In genomic region chr2:76047740-76048139, GRCm38 (mm10) we compare ENCODE assay signal across 20 mouse cellular contexts.
DNase-seq lines count a peak whose midpoint lies in the region; ATAC-seq lines count a peak whose summit lies in the region.
"Had no signal": no experiment of that assay in that cellular context is flagged by ENCODE, and none has a peak within 500 bp of the region (broad histone marks: within the 10 kb centered on the region; RNA-seq: fewer than 3 reads in every experiment).

No protein-coding gene starts in this region.

- peak; percentile 50; the same call in 1 of the 2 replicates for ATAC-seq in forebrain, embryonic 14.5 days
- no peak for ATAC-seq in forebrain, embryonic 11.5 days (replicated peaks; ENCODE audit: low FRiP score)
- ATAC-seq: CD4-positive, CD25-positive, alpha-beta regulatory T cell, adult 4 months had no signal

- DNase-seq in cerebellum, postnatal 10 days, result peak; percentile 54 to 64
- no peak for DNase-seq in cerebellum, adult 8-10 months
- DNase-seq in forebrain, embryonic 14.5 days (ENCODE audit: low spot score), result peak; percentile 68
- no peak for DNase-seq in forebrain, embryonic 11.5 days (ENCODE audit: low spot score)
- peak; percentile 18 for DNase-seq in gastrocnemius, postnatal 10 days
- no peak for DNase-seq in gastrocnemius, adult 18-20 months (ENCODE audit: low spot score)
- DNase-seq in Muller cell, postnatal 12 days (ENCODE audit: inconsistent ontology term), result peak; percentile 47
- DNase-seq in kidney, postnatal 4 days, result no peak
- DNase-seq: adrenal gland, postnatal 10 days; B cell, adult 2 months; cerebellum, adult 18-20 months; heart, adult 11 months; heart, postnatal 36 days; kidney, adult 11 months; kidney, adult 9 months had no signal

- H3K4me2 ChIP-seq in forebrain, embryonic 14.5 days (ENCODE audit: low read length), result no peak overlapping the region
- H3K4me2 ChIP-seq in forebrain, embryonic 11.5 days (ENCODE audit: low read depth, low read length, severe bottlenecking), result no peak overlapping the region
- H3K4me2 ChIP-seq: embryonic facial prominence, embryonic 13.5 days; heart, embryonic 13.5 days; hindbrain, embryonic 15.5 days had no signal

- H3K9me3 ChIP-seq in forebrain, embryonic 14.5 days (replicated peaks; ENCODE audit: control insufficient read depth, low read length), result no peaks in the 10 kb centered on the region
- H3K9me3 ChIP-seq in forebrain, embryonic 11.5 days (ENCODE audit: control insufficient read depth, low read length), result no peaks in the 10 kb centered on the region
- H3K9me3 ChIP-seq: embryonic facial prominence, embryonic 13.5 days; G1E; heart, embryonic 13.5 days; hindbrain, embryonic 15.5 days had no signal

- no peaks in the 10 kb centered on the region for H3K27me3 ChIP-seq in forebrain, embryonic 14.5 days (replicated peaks; ENCODE audit: control insufficient read depth, insufficient read depth, low read length)
- no peaks in the 10 kb centered on the region for H3K27me3 ChIP-seq in forebrain, embryonic 11.5 days (ENCODE audit: control insufficient read depth, insufficient read depth, low read length)
- H3K27me3 ChIP-seq: embryonic facial prominence, embryonic 13.5 days; heart, embryonic 13.5 days; hindbrain, embryonic 15.5 days had no signal

- no peaks in the 10 kb centered on the region for H3K4me1 ChIP-seq in forebrain, embryonic 14.5 days (ENCODE audit: control insufficient read depth, insufficient read depth, low read length)
- H3K4me1 ChIP-seq in forebrain, embryonic 11.5 days (replicated peaks; ENCODE audit: control insufficient read depth, insufficient read depth, low read length), result no peaks in the 10 kb centered on the region; the same call in 1 of the 2 replicates

- H3K4me3 ChIP-seq in forebrain, embryonic 14.5 days (ENCODE audit: low read depth, low read length), result no peak overlapping the region
- no peak overlapping the region for H3K4me3 ChIP-seq in forebrain, embryonic 11.5 days (ENCODE audit: low read depth, low read length)
- H3K4me3 ChIP-seq: embryonic facial prominence, embryonic 13.5 days; heart, embryonic 13.5 days; hindbrain, embryonic 15.5 days had no signal

- H3K36me3 ChIP-seq in forebrain, embryonic 14.5 days (ENCODE audit: control insufficient read depth, insufficient read depth, low read length), result no peaks in the 10 kb centered on the region
- H3K36me3 ChIP-seq in forebrain, embryonic 11.5 days (ENCODE audit: control insufficient read depth, insufficient read depth, low read length), result no peaks in the 10 kb centered on the region
- H3K36me3 ChIP-seq: embryonic facial prominence, embryonic 13.5 days; G1E; heart, embryonic 13.5 days; hindbrain, embryonic 15.5 days had no signal

- WGBS in forebrain, embryonic 14.5 days, result 62% methylated on average over 12 of the region's 12 CpGs
- 91% methylated on average over 12 of the region's 12 CpGs for WGBS in forebrain, embryonic 11.5 days

- 0 out of 2 replicates have a peak overlapping the region, but pooled peaks have one; percentile 21 for H3K27ac ChIP-seq in forebrain, embryonic 14.5 days (ENCODE audit: low read depth, low read length)
- no peak overlapping the region for H3K27ac ChIP-seq in forebrain, embryonic 11.5 days (ENCODE audit: low read depth, low read length)
- H3K27ac ChIP-seq: embryonic facial prominence, embryonic 13.5 days; heart, embryonic 13.5 days; hindbrain, embryonic 15.5 days had no signal

- H3K9ac ChIP-seq in forebrain, embryonic 14.5 days (ENCODE audit: low read length), result no peak overlapping the region
- no peak overlapping the region for H3K9ac ChIP-seq in forebrain, embryonic 11.5 days (ENCODE audit: low read length)
- H3K9ac ChIP-seq: embryonic facial prominence, embryonic 13.5 days; heart, embryonic 13.5 days; hindbrain, embryonic 15.5 days had no signal

Comparison
In these comparisons a context has a peak if more than half of its experiments do, and no peak if none do; other contexts are left out.
1. DNase-seq: peak in cerebellum, postnatal 10 days (2 of 2), forebrain, embryonic 14.5 days (single experiment), gastrocnemius, postnatal 10 days (single experiment) and Muller cell, postnatal 12 days (single experiment); none in cerebellum, adult 8-10 months (single experiment), forebrain, embryonic 11.5 days (single experiment), gastrocnemius, adult 18-20 months (single experiment) and kidney, postnatal 4 days (0 of 2).